20 mouse cellular contexts compared by ENCODE assay signal in the genomic region with DNA sequence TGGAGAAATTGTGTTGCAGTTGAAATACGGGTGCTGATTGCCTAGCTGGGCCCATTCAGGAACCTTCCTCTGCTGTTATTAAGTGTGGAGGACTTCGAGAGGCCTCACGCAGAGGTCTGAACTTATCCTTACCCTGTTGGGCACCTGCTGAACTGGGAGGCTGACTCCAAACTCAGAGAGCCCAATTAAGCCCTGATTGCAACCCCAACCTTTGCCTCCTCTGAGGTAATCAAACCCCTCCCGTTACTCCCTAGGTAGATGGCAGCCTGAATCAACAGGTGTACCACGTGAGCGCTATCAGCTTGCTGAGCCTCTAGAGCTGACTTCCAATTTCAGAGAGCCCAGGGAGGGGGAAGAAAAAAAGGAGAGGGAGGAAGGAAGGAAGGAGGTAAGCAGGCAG.
DNase-seq lines count a peak whose midpoint lies in the region; ATAC-seq and TF ChIP-seq lines count a peak whose summit lies in the region.
"Had no signal": no experiment of that assay in that cellular context is flagged by ENCODE, and none has a peak within 500 bp of the region (broad histone marks: within the 10 kb centered on the region; RNA-seq: fewer than 3 reads in every experiment).

No protein-coding gene starts in this region.

- peak; percentile 13 for DNase-seq in embryonic facial prominence, embryonic 14.5 days (ENCODE audit: low spot score)
- no peak for DNase-seq in embryonic facial prominence, embryonic 10.5 days (ENCODE audit: low spot score)
- DNase-seq in brain, embryonic 14.5 days (ENCODE audit: low read depth): peak; percentile 12
- DNase-seq: adrenal gland, adult 8-10 months; adrenal gland, postnatal 25 days; cerebellum, adult 18-20 months; cerebellum, adult 9-10 months; cerebellum, postnatal 14 days; gastrocnemius, postnatal 25 days had no signal

- no peaks in the 10 kb centered on the region for H3K4me1 ChIP-seq in embryonic facial prominence, embryonic 14.5 days (ENCODE audit: control insufficient read depth, insufficient read depth, low read length)
- no peaks in the 10 kb centered on the region for H3K4me1 ChIP-seq in embryonic facial prominence, embryonic 10.5 days
- H3K4me1 ChIP-seq in intestine, postnatal 0 days (replicated peaks; ENCODE audit: control insufficient read depth, insufficient read depth, low read length): no peaks in the 10 kb centered on the region
- H3K4me1 ChIP-seq: embryonic facial prominence, embryonic 12.5 days; forebrain, embryonic 15.5 days; hindbrain, embryonic 13.5 days had no signal

- TF ChIP-seq POLR2A in brain, embryonic 14.5 days (IDR thresholded peaks at IDR 0.05; ENCODE audit: borderline replicate concordance, extremely low read depth, insufficient read depth, insufficient read length, poor library complexity, severe bottlenecking): no peak

- no peak overlapping the region for H3K4me3 ChIP-seq in embryonic facial prominence, embryonic 14.5 days (ENCODE audit: low read depth, low read length)
- H3K4me3 ChIP-seq in embryonic facial prominence, embryonic 10.5 days: no peak overlapping the region
- H3K4me3 ChIP-seq in intestine, postnatal 0 days (ENCODE audit: low read depth, low read length): no peak overlapping the region
- H3K4me3 ChIP-seq: embryonic facial prominence, embryonic 12.5 days; erythroblast, embryonic 14.5 days; forebrain, embryonic 12.5 days; forebrain, embryonic 15.5 days; hindbrain, embryonic 13.5 days had no signal

- WGBS in embryonic facial prominence, embryonic 14.5 days: 68% methylated on average over 6 of the region's 6 CpGs
- 73% methylated on average over 6 of the region's 6 CpGs for WGBS in embryonic facial prominence, embryonic 10.5 days
- WGBS in intestine, postnatal 0 days: 36% methylated on average over 6 of the region's 6 CpGs

- TF ChIP-seq CTCF in brain, embryonic 14.5 days (IDR thresholded peaks at IDR 0.05; ENCODE audit: borderline replicate concordance, extremely low read depth, insufficient read depth, insufficient read length): no peak
- no peak for TF ChIP-seq CTCF in intestine, postnatal 0 days (IDR thresholded peaks at IDR 0.05; ENCODE audit: low read depth)

- H3K4me2 ChIP-seq in embryonic facial prominence, embryonic 14.5 days (ENCODE audit: low read depth, low read length): no peak overlapping the region
- H3K4me2 ChIP-seq in intestine, postnatal 0 days (replicated peaks; ENCODE audit: low read depth): no peak overlapping the region
- H3K4me2 ChIP-seq: embryonic facial prominence, embryonic 12.5 days; forebrain, embryonic 12.5 days; forebrain, embryonic 15.5 days; heart, embryonic 11.5 days; hindbrain, embryonic 13.5 days had no signal

- H3K27me3 ChIP-seq in embryonic facial prominence, embryonic 14.5 days (replicated peaks; ENCODE audit: control insufficient read depth, insufficient read depth, low read length): no peaks in the 10 kb centered on the region
- no peaks in the 10 kb centered on the region for H3K27me3 ChIP-seq in embryonic facial prominence, embryonic 10.5 days (replicated peaks; ENCODE audit: low read depth, poor library complexity, severe bottlenecking)
- H3K27me3 ChIP-seq in intestine, postnatal 0 days (replicated peaks; ENCODE audit: control insufficient read depth, insufficient read depth, low read length): no peaks in the 10 kb centered on the region
- H3K27me3 ChIP-seq: embryonic facial prominence, embryonic 12.5 days; forebrain, embryonic 12.5 days; forebrain, embryonic 15.5 days; hindbrain, embryonic 13.5 days had no signal

- H3K9me3 ChIP-seq in embryonic facial prominence, embryonic 14.5 days (ENCODE audit: control insufficient read depth, low read length): no peaks in the 10 kb centered on the region
- no peaks in the 10 kb centered on the region for H3K9me3 ChIP-seq in embryonic facial prominence, embryonic 10.5 days
- H3K9me3 ChIP-seq in intestine, postnatal 0 days (ENCODE audit: control insufficient read depth): no peaks in the 10 kb centered on the region
- H3K9me3 ChIP-seq: embryonic facial prominence, embryonic 12.5 days; forebrain, embryonic 12.5 days; forebrain, embryonic 15.5 days; hindbrain, embryonic 13.5 days had no signal

- peak; percentile 72; the same call in 1 of the 2 replicates for ATAC-seq in embryonic facial prominence, embryonic 14.5 days (ENCODE audit: low read depth)
- ATAC-seq in intestine, postnatal 0 days: peak; percentile 84
- no peak for ATAC-seq in inflammation-experienced regulatory T-cells, adult 6 months
- ATAC-seq in megakaryocyte, adult 5-6 weeks (ENCODE audit: poor library complexity, severe bottlenecking): no peak
- ATAC-seq: activated CD4-positive, CD25-positive, alpha-beta regulatory T cell, adult 4 months; forebrain, embryonic 15.5 days; hindbrain, embryonic 16.5 days had no signal

- H3K36me3 ChIP-seq in embryonic facial prominence, embryonic 14.5 days (ENCODE audit: control insufficient read depth, insufficient read depth, low read length): no peaks in the 10 kb centered on the region
- no peaks in the 10 kb centered on the region for H3K36me3 ChIP-seq in embryonic facial prominence, embryonic 10.5 days (replicated peaks)
- no peaks in the 10 kb centered on the region for H3K36me3 ChIP-seq in intestine, postnatal 0 days (ENCODE audit: control insufficient read depth, insufficient read depth)
- H3K36me3 ChIP-seq: embryonic facial prominence, embryonic 12.5 days; forebrain, embryonic 12.5 days; forebrain, embryonic 15.5 days; hindbrain, embryonic 13.5 days had no signal

- no peak overlapping the region for H3K27ac ChIP-seq in embryonic facial prominence, embryonic 14.5 days (replicated peaks; ENCODE audit: low read depth, low read length)
- no peak overlapping the region for H3K27ac ChIP-seq in embryonic facial prominence, embryonic 10.5 days (replicated peaks)
- H3K27ac ChIP-seq in intestine, postnatal 0 days (ENCODE audit: low read depth, low read length): no peak overlapping the region
- H3K27ac ChIP-seq: embryonic facial prominence, embryonic 12.5 days; forebrain, embryonic 12.5 days; forebrain, embryonic 15.5 days; hindbrain, embryonic 13.5 days had no signal

- no peak overlapping the region for H3K9ac ChIP-seq in embryonic facial prominence, embryonic 14.5 days (ENCODE audit: low read depth, low read length)
- no peak overlapping the region for H3K9ac ChIP-seq in intestine, postnatal 0 days (ENCODE audit: low read depth, low read length)
- H3K9ac ChIP-seq: embryonic facial prominence, embryonic 12.5 days; forebrain, embryonic 12.5 days; forebrain, embryonic 15.5 days; hindbrain, embryonic 13.5 days had no signal

Comparison
In these comparisons a context has a peak if more than half of its experiments do, and no peak if none do; other contexts are left out.
1. ATAC-seq: peak in embryonic facial prominence, embryonic 14.5 days (single experiment) and intestine, postnatal 0 days (single experiment); none in inflammation-experienced regulatory T-cells, adult 6 months (single experiment) and megakaryocyte, adult 5-6 weeks (single experiment).